Mouse (Mus musculus) hindbrain, embryonic 10.5 days (tissue): Measurements from ENCODE around the gene Cnksr1. TPM values are rescaled to one million over a fixed set of nuclear protein-coding genes. Genes with fewer than 3 reads are reported as not detected.

ENCODE experiments used
- DNase-seq: peaks from one replicate; pipeline ENCODE4 v3.0.0-alpha.2; 2017; ENCODE audit warnings: low spot score
- H3K27ac ChIP-seq: fragments of 300-500 bp; sonication (generic); 2 replicates; pipeline ENCODE4 v1.5.1; 2016; ENCODE audit warnings: mild to moderate bottlenecking, moderate library complexity
- H3K27me3 ChIP-seq: fragments of 300-500 bp; sonication (generic); 2 replicates; pipeline ENCODE4 v1.6.1; 2016; ENCODE audit warnings: mild to moderate bottlenecking; ENCODE audit not compliant: poor library complexity, insufficient read depth, severe bottlenecking
- H3K36me3 ChIP-seq: fragments of 300-500 bp; sonication (generic); 2 replicates; pipeline ENCODE4 v1.6.1; 2016; ENCODE audit warnings: mild to moderate bottlenecking, moderate library complexity
- H3K4me1 ChIP-seq: fragments of 300-500 bp; sonication (generic); replicated peaks from 2 replicates; pipeline ENCODE4 v1.6.1; 2016; ENCODE audit warnings: mild to moderate bottlenecking
- H3K4me3 ChIP-seq: fragments of 300-500 bp; sonication (generic); 2 replicates; pipeline ENCODE4 v1.5.1; 2016; ENCODE audit warnings: mild to moderate bottlenecking, moderate library complexity
- H3K9me3 ChIP-seq: fragments of 300-500 bp; sonication (generic); 2 replicates; pipeline ENCODE4 v1.6.1; 2016; ENCODE audit warnings: mild to moderate bottlenecking, moderate library complexity
- whole genome bisulfite sequencing: fragments of 180-500 bp; shearing (Covaris S2); methylation state at CpG from one replicate; pipeline ENCODE4 v1.1.7; 2016; 5-methylcytosine and 5-hydroxymethylcytosine counted together
- polyA plus RNA-seq: library from polyadenylated mRNA; unstranded; fragments of >200 nt; fragmentation: Nextera tagmentation; extraction: Ambion mirVana; gene quantifications from 2 replicates; pipeline ENCODE4 v1.2.1, GENCODE M21; 2016

Cnksr1 gene
- polyA plus RNA-seq, 1 experiment from 2014 or later, result 0.89 TPM

- DNase-seq, result no peak
- no peaks in the 10 kb centered on the region for H3K36me3 ChIP-seq
- H3K27me3 ChIP-seq, result no peaks in the 10 kb centered on the region
- H3K4me3 ChIP-seq, result no peak overlapping the region
- H3K4me1 ChIP-seq, result peaks cover 5% of the 10 kb centered on the region; the same call in 1 of the 2 replicates
- WGBS, result 71% methylated on average over 11 of the region's 11 CpGs
- no peaks in the 10 kb centered on the region for H3K9me3 ChIP-seq
- no peak overlapping the region for H3K27ac ChIP-seq
These were observed 15.2 kb downstream of the Cnksr1 start for GRCm38 (mm10) chr4:134222793-134223600.

DNA sequence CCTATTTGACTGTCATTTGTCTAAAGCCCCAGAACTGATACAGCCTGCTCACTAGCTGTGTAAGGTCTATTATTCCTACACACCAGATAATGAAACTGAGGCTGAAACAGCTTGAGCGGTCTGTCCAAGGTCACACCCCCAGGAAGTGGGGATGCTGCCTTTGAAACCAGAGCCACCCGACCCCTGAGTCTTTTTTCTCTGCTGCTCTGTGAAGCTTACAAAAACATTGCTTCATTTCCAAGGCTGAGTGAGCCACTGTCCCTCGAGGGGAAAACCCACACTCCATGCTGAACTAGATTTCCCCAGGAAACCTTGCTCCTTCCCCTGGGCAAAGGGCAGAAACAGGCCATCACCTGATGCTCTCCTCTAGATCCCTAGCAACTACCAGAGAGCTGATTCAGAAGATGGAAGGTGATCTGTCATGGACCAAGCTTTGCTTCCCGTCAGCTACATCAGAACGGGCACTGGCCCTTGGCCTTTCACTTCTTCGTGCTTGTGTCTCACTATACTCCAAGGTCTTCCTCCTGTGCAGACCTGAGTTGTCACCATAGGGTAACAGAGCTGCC lies 31.6 kb downstream of the Cnksr1 start:
- Histone ChIP-seq H3K27me3 (peaks cover 6% of the 10 kb centered on the region; the same call in 1 of the 2 replicates), H3K4me1 (peaks cover 7% of the 10 kb centered on the region; the same call in 1 of the 2 replicates), H3K4me3 (no peak overlapping the region), H3K9me3 (no peaks in the 10 kb centered on the region), H3K36me3 (no peaks in the 10 kb centered on the region), H3K27ac (no peak overlapping the region)
- WGBS, result 55% methylated on average over 6 of the region's 6 CpGs
- DNase-seq, result no peak

DNA sequence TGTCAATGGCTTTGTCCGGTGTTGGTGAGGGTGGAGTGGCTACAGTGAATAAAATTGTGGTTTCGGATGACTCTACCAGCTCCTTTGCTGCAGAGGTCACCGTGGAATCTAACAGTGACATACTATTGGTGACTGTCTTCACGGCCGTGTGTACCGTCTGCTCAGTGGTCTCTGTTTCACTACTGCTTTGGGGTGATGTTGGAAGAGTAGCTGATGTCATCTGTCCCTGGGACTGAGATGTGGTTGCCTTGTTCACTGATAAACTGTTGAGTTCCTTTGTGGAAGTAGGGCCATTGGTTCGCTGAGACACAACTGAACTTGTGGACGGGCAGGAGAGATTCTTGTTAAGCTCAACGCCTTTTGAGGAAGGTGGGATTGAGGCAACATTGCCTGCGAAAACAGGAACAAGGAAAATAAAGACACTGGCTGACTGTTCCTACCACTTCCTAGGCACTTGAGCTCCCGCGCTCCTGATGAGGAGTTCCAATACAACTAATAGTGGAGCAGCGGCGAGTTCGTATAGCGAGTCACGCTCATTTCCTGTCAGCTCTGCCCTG lies 34.8 kb downstream of the Cnksr1 start:
- H3K36me3 ChIP-seq, result no peaks in the 10 kb centered on the region
- H3K4me1 ChIP-seq, result peaks cover 7% of the 10 kb centered on the region; the same call in 1 of the 2 replicates
- DNase-seq, result no peak
- no peaks in the 10 kb centered on the region for H3K9me3 ChIP-seq
- no peak overlapping the region for H3K4me3 ChIP-seq
- H3K27me3 ChIP-seq, result peaks cover 1% of the 10 kb centered on the region; the same call in 1 of the 2 replicates
- no peak overlapping the region for H3K27ac ChIP-seq
- WGBS, result 89% methylated on average over 17 of the region's 17 CpGs

- DNase-seq, result no peak
- Histone ChIP-seq H3K9me3 (no peaks in the 10 kb centered on the region), H3K27ac (no peak within 1 kb of the TSS), H3K27me3 (no peaks in the 10 kb centered on the region), H3K4me3 (no peak within 1 kb of the TSS), H3K4me1 (peaks cover 7% of the 10 kb centered on the region; the same call in 1 of the 2 replicates), H3K36me3 (no peaks in the 10 kb centered on the region)
- WGBS, result 91% methylated on average over 4 of the region's 4 CpGs
These were observed 35.3 kb downstream of the Cnksr1 start, which contains the start of gene Gm7534 for GRCm38 (mm10) chr4:134202904-134203303. Gene Gm7534, minus strand, starts transcription at chr4:134203004.

DNA sequence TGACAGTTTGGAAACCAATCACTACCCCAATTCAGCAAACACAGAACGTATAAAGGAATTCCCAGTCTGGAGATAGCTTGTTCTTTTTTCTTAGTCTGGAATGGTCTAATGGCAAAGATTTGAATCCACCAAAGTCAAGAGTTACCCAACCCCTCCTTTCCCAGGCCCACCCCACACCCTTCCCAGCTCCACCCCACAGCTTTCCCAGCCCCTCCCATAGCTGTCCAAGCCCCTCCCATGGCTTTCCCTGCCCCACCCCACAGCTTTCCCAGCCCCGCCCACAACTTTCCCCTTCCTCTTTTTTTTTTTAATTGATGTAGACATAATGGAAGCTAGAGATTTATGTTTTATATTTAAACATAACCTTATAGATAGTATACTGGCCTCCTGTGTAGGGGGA lies 38.8 kb downstream of the Cnksr1 start:
- Histone ChIP-seq H3K27me3 (no peaks in the 10 kb centered on the region), H3K4me1 (no peaks in the 10 kb centered on the region), H3K4me3 (no peak overlapping the region), H3K36me3 (no peaks in the 10 kb centered on the region), H3K9me3 (no peaks in the 10 kb centered on the region), H3K27ac (no peak overlapping the region)
- no peak for DNase-seq
- WGBS, result 78% methylated on average over 2 of the region's 2 CpGs

DNA sequence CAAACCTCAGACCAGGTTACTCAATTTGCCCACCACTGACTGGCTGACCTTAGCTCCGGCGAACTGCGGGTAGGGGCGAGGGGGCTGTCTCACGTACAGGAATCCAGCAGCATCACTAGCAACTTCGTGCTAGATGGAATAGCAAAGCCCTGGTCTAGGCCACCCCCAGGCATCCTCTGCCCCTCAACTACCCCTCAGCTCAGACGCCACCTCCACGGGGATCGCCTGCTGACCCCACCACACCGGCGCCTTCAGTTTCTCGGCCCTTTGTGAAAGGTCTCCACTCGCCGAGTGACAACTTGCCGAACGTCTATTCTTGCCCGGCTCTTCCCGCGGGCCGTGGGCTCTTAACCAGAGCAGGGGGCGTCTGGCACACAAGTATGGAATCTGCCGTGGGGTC lies 51.9 kb downstream of the Cnksr1 start:
- H3K4me1 ChIP-seq, result peaks cover 13% of the 10 kb centered on the region
- no peaks in the 10 kb centered on the region for H3K27me3 ChIP-seq
- H3K4me3 ChIP-seq, result peak overlapping the region; percentile 83
- peaks cover 7% of the 10 kb centered on the region for H3K36me3 ChIP-seq
- no peaks in the 10 kb centered on the region for H3K9me3 ChIP-seq
- WGBS, result 2% methylated on average over 22 of the region's 22 CpGs
- peak overlapping the region; percentile 95 for H3K27ac ChIP-seq
- no peak for DNase-seq

DNA sequence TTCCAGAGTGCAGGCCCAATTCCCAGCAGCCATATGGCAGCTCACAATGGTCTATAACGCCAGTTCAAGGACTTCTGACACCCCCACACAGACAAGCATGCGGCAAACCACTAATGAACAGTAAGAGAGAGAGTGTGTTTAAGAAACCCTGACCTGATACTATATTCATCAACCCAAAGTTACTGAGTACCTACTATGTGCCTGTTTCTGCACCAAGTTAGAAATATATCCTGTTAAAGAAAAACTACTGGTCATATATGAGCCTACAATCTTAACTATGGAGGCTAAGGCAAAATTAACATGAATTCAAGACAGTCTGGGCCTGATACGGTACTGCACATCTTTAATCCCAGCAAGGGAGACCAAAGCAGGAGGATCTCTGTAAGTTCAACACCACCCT lies 52.6 kb downstream of the Cnksr1 start:
- WGBS, result 85% methylated on average over 3 of the region's 3 CpGs

DNA sequence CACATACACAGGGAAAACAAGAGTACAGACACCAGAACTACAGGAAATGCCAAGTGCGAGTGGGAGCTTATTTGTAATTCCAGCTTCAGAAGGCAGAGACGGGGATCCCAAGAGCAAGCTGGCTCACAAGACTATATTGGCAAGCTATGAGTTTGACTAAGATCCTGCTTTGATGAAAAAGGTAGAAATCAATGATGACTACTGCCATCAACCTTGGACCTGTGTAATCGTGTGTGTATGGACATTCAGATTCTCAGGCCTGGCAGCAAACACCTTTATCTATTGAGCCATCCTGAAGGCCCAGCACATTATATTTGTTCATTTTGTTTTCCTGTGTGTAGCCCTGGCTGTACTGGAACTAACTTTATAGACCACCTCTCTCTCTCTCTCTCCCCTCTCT lies 54.5 kb downstream of the Cnksr1 start:
- no peaks in the 10 kb centered on the region for H3K9me3 ChIP-seq
- no peak overlapping the region for H3K4me3 ChIP-seq
- WGBS, result 91% methylated on average over 3 of the region's 3 CpGs
- no peak for DNase-seq
- H3K27ac ChIP-seq, result no peak overlapping the region
- peaks cover 18% of the 10 kb centered on the region for H3K36me3 ChIP-seq
- no peaks in the 10 kb centered on the region for H3K27me3 ChIP-seq
- peaks cover 16% of the 10 kb centered on the region for H3K4me1 ChIP-seq

More for the DNA sequence above, 52.6 kb downstream of the Cnksr1 start:
- peak overlapping the region; percentile 95; the same call in 1 of the 2 replicates for H3K27ac ChIP-seq
- DNase-seq, result no peak
- no peaks in the 10 kb centered on the region for H3K27me3 ChIP-seq
- H3K36me3 ChIP-seq, result peaks cover 14% of the 10 kb centered on the region
- H3K4me1 ChIP-seq, result peaks cover 16% of the 10 kb centered on the region
- H3K4me3 ChIP-seq, result peak overlapping the region; percentile 83
- H3K9me3 ChIP-seq, result no peaks in the 10 kb centered on the region

- no peaks in the 10 kb centered on the region for H3K27me3 ChIP-seq
- H3K36me3 ChIP-seq, result peaks cover 18% of the 10 kb centered on the region
- H3K27ac ChIP-seq, result no peak overlapping the region
- H3K9me3 ChIP-seq, result no peaks in the 10 kb centered on the region
- no peak overlapping the region for H3K4me3 ChIP-seq
- DNase-seq, result no peak
- H3K4me1 ChIP-seq, result peaks cover 16% of the 10 kb centered on the region
These were observed 56.4 kb downstream of the Cnksr1 start for GRCm38 (mm10) chr4:134181825-134182224.

DNA sequence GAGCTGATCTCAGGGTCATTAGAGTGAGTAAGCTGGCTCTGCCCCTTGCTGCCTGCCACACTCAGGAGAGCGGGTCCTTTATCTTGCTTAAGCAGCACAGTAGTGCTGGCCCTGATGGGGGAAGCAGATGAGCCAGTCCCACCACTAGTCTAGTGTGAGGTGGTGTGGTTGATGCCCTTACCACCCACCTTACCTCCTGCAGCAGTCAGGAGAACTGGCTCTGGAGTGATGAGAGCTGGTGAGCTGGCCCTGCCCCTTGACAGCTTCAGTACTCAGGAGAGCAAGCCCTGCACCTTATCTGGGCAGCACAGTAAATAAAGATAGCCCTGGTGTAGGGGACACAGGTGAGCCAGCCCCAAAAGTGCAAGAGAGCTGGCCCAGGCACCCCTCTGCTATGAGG lies 57.1 kb downstream of the Cnksr1 start:
- no peak overlapping the region for H3K4me3 ChIP-seq
- DNase-seq, result no peak
- no peaks in the 10 kb centered on the region for H3K27me3 ChIP-seq
- 96% methylated on average over 1 of the region's 1 CpGs for WGBS
- H3K27ac ChIP-seq, result no peak overlapping the region
- H3K4me1 ChIP-seq, result peaks cover 15% of the 10 kb centered on the region
- peaks cover 24% of the 10 kb centered on the region for H3K36me3 ChIP-seq
- no peaks in the 10 kb centered on the region for H3K9me3 ChIP-seq

Other genes with a start within 250 kb of the Cnksr1 start
- gene Dhdds, start 237.5 kb downstream of the Cnksr1 start, polyA plus RNA-seq, result 39.5 and 42.3 TPM in 2 replicates
- gene Lin28a, start 219.6 kb downstream of the Cnksr1 start, polyA plus RNA-seq, result 13.4 and 27.5 TPM in 2 replicates
- gene Zfp683, start 184.6 kb downstream of the Cnksr1 start, polyA plus RNA-seq, result not detected in 2 replicates
- 1.6 and 2.9 TPM in 2 replicates for gene Crybg2, start 177.6 kb downstream of the Cnksr1 start, polyA plus RNA-seq
- 5.3 and 5.5 TPM in 2 replicates for gene Cd52, start 143.3 kb downstream of the Cnksr1 start, polyA plus RNA-seq
- 7.6 and 11.2 TPM in 2 replicates for gene Ubxn11, start 135.8 kb downstream of the Cnksr1 start, polyA plus RNA-seq
- gene Sh3bgrl3, start 109.6 kb downstream of the Cnksr1 start, polyA plus RNA-seq, result 333 and 386 TPM in 2 replicates
- 30.1 and 35.1 TPM in 2 replicates for gene Cep85, start 51.3 kb downstream of the Cnksr1 start, polyA plus RNA-seq
- gene Gm7534, start 35.4 kb downstream of the Cnksr1 start, polyA plus RNA-seq, result not detected in 2 replicates
- not detected in 2 replicates for gene Catsper4, start 11.0 kb downstream of the Cnksr1 start, polyA plus RNA-seq
- gene E130218I03Rik, start 5.3 kb upstream of the Cnksr1 start, polyA plus RNA-seq, result 0.49 and 1.0 TPM in 2 replicates
- 20.6 and 21.6 TPM in 2 replicates for gene Zfp593, start 7.2 kb upstream of the Cnksr1 start, polyA plus RNA-seq
- gene Gm30191, start 8.5 kb upstream of the Cnksr1 start, polyA plus RNA-seq, result not detected in 2 replicates
- 6.2 and 6.8 TPM in 2 replicates for gene Grrp1, start 15.7 kb upstream of the Cnksr1 start, polyA plus RNA-seq
- 18.1 and 18.8 TPM in 2 replicates for gene Pdik1l, start 49.5 kb upstream of the Cnksr1 start, polyA plus RNA-seq
- gene Trim63, start 76.7 kb upstream of the Cnksr1 start, polyA plus RNA-seq, result 0.51 and 0.56 TPM in 2 replicates
- gene Slc30a2, start 104.8 kb upstream of the Cnksr1 start, polyA plus RNA-seq, result 0.10 TPM in 1 of 2 replicates, not detected in the other
- gene Extl1, start 145.5 kb upstream of the Cnksr1 start, polyA plus RNA-seq, result 0.25 and 0.63 TPM in 2 replicates
- 7.9 and 9.5 TPM in 2 replicates for gene Pafah2, start 157.9 kb upstream of the Cnksr1 start, polyA plus RNA-seq
- 2,849 and 3,914 TPM in 2 replicates for gene Stmn1, start 229.9 kb upstream of the Cnksr1 start, polyA plus RNA-seq